Mouse (Mus musculus) left cerebral cortex, adult 18-20 months (tissue): ENCODE measurements around the gene Gm45799. TPM values are rescaled to one million over a fixed set of nuclear protein-coding genes. Genes with fewer than 3 reads are reported as not detected.

Experiments
- DNase-seq, 2 experiments: peaks; one replicate each; pipeline ENCODE4 v3.0.0; 2021 to 2022; ENCODE audit warnings: low spot score in 2 of 2, mixed read lengths in 1 of 2
- long read RNA-seq, 2 experiments: library from polyadenylated mRNA; stranded (forward); transcript quantifications; one replicate each; pipeline ENCODE4 v2.0.0; 2021
- total RNA-seq, 2 experiments: library from RNA; stranded (reverse); gene quantifications; 2 replicates each; pipeline ENCODE4 v1.2.3; 2021

Gene Gm45799
- 10 to 100 TPM in 1 of 2 experiments, 1 to 10 TPM in 1; 8.6 to 11.5 TPM for total RNA-seq
- long read RNA-seq, experiment 1, partial matches to known transcripts = 0 of 12 reads
- long read RNA-seq, experiment 1, other reads (novel, unspliced or antisense) = 12 of 12 reads
- long read RNA-seq, experiment 2, partial matches to known transcripts = 0 of 5 reads
- long read RNA-seq, experiment 2, other reads (novel, unspliced or antisense) = 5 of 5 reads

DNA sequence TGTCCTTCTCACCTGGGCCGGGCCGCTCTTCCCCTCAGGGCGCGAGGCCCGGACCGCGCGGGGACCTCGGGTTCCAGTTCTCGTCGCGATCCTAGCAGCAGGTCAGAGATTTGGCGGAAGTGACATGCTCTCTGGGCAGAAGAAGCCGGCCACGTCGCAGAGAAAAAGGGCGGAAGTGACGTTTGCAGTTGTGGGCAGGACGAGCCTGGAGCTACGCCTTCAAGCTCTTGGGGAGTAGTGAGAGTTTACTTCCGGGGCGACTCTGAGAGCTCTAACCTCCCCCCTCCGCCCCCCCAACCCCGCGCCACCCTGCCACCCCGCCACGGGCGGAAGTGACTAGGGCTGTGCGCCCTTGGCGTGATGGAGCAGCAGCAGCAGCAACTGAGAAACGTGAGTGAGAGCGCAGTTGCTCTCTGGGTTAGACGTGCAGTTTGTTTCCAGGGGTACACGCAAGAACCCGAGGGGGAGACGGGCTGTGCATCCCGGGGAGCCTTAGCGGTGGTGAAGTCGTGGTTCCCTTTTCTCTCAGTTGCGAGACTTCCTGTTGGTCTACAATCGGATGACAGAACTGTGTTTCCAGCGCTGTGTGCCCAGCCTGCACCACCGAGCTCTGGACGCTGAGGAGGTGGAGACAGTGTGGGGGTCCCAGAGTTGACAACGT, at the start of gene Gm45799, which contains the start of gene Arfip2:
Gm45799 (plus strand) TSS at position 320 of the 661 bp plus-strand sequence.
Arfip2 (minus strand) TSS at position 184 of the 661 bp plus-strand sequence.
- peak; percentile 97 to 98 for DNase-seq

DNA sequence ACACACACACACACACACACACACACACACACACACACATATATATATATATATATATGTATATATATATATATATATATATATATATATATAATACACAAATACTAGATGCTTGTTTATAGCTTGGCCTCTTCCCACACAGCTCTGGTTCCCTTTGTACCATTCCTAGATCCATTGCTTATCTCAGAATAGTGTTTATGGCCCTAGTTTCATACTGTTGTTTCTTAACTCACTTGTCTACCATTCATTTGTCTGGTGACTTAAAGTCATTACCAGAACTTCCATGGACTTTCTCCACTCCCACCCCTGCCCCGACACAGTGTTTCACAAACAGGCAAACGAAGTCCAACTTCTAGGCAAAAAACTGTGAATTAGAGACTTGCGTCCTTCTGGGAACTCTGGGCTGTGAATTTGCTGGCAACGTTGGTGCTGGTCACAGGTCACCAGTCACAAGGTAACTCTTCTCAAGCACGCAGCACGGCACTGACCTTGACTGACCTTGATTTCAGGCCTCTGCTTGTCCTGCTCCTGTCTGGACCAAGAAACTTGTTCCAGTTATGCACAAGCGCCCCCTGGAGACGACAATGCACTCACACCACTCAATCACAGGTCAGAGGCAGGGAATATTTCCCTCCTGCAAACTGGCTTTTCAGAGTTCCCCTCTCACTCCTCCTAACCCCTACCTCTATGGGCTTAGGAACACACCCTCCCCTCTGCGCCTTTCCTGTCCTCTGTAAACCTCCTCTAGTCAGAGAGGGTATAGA, 37.3 kb upstream of the Gm45799 start:
- peak; percentile 65 to 80 for DNase-seq

DNA sequence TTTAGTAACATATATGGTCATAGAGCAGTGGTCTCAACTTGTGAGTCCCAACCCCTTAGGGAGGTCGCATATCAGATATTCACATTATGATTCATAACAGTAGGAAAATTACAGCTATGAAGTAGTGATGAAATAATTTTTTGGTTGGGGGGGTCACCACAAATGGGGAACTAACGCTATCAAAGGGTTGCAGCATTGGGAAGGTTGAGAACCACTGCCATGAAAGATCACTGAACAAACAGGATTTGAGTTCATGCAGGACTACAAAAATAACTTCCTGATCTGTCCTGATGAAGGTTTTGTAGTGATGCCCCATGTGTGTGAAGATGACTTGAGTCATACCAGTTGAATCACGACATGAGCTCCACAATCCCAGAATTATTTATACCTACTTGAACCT, 31.9 kb upstream of the Gm45799 start:
- DNase-seq = no peak

DNA sequence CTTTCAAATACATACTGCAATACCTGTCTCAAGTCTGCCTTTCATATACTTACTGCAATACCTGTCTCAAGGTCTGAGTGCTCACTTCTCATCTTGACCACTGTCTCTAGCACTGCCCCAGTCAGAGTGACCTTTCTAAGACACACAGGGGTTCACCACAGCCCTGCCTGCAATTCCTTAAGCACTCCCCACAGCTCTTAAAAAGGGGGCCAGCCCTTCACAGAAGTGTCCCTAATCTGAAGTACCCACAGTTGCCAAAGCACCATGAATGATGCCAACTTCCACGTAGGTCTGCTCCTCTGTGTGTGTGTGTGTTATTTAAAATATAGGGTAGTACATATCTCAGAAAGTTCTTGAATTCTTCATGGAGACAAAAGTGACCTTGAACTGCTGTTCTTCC, 28.6 kb upstream of the Gm45799 start:
- no peak for DNase-seq

DNA sequence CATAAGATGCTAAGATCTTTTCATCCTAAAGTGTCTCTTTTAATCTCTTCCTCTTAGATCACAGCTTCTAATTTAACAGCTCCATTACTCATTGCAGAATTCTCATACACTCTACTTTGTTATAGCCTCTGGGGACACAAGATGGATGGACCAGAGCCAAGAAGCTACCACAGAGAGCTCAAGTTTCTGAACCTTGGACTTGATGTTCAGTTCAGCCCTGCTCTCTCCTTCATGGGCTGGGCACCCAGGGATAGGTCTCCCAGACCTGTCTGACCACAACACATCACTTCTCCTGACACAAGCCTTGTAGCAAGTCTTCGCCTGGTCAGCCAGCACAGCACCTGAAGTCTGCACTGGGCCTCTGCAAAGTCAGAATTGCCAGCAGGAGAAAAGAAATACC, 26.0 kb upstream of the Gm45799 start:
- no peak for DNase-seq

DNA sequence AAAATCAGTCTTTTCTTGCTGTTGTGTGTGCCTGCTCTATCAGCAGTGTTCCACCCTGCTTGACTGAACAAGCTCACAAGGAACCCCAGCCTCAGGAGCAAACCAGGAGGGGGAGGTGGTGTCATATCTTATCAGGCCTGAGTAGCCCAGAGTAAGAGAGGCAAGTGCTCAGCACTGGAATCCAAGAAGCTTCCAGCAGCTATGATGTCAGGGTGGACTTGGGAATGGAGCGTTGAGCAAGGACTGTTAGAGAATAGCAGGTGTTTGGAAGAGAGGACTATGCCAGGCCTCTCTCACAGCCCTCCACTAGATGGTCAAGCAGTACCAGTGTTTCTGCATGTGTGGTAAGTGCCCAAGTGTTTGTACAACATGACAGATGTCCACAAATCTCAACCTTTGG, 24.6 kb upstream of the Gm45799 start:
- DNase-seq = no peak

DNA sequence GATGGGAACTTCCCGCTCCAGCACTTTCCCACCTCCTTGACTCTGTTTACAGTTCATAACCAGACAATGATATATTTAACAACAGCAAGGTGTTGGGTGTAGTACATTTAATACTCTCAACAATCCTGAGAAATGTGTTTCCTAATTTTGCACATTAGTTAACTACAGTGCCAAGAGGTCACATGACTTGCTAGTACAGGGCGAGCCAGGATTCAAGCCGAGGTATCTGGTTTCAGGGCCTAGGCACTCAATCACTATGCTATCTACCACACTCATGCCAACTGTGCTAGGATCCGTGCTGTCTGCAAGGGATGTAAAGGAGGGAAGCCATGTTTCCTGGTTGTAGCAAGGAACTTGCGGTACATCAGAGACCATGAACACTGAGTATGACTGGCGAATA, 23.8 kb upstream of the Gm45799 start:
- DNase-seq = no peak

DNA sequence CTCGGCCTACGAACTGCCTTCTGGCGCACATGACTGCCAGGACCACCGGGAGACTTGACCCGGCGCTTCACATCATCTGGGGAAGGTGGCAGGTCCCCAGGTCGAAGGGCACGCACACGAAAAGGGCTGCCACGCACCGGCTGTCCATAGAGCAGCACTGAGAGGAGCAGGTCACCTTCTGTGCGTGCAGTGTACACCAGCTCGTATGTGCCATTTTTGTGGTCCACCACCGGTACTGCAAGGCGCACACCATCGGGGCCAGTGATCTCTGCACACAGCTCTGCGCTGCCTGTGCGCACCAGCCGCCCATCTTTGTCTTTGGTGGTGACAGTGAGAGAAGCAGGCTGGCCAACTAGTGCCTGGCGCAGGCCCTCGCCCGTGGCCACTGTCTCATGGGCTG, 22.5 kb upstream of the Gm45799 start:
- no peak for DNase-seq

DNA sequence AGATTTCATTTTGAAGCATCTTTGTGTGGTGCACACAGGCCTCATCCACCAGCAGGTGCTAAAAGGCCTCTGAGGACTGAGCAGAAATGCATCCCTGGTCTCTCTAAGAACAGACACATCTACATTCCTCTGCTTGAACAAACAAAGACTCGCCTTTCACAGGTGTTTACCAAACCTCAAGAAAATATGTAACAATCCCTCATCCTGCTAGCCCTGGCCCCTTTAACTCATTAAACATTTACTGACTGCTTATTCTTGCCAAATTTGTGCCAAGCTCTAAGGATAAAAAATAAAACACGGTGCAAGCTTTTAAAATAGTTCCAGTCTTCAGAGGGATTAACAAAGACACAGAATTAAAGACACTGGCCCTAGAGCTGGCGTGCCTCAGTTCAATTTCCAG, 20.7 kb upstream of the Gm45799 start:
- DNase-seq = no peak

DNA sequence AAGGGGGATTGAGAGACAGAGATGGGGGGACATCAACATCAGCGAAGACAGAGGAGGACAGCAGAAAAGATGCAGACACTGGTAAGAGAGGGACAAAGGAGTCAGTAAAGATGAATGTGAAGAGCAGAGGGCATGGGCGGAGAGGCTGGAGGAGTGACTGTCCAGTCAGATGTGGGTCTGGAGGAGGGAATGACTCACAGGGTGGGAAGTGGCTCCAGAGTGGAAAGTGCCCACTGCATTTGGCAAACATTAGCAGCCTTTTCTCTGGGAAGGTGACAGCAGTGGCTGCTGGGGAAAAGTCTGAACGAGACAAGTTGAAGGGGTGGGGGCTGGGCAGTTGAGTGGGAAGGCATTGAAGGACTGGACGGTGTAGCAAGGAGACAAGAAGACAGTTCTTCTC, 19.3 kb upstream of the Gm45799 start:
- peak; percentile 34 to 49 for DNase-seq

DNA sequence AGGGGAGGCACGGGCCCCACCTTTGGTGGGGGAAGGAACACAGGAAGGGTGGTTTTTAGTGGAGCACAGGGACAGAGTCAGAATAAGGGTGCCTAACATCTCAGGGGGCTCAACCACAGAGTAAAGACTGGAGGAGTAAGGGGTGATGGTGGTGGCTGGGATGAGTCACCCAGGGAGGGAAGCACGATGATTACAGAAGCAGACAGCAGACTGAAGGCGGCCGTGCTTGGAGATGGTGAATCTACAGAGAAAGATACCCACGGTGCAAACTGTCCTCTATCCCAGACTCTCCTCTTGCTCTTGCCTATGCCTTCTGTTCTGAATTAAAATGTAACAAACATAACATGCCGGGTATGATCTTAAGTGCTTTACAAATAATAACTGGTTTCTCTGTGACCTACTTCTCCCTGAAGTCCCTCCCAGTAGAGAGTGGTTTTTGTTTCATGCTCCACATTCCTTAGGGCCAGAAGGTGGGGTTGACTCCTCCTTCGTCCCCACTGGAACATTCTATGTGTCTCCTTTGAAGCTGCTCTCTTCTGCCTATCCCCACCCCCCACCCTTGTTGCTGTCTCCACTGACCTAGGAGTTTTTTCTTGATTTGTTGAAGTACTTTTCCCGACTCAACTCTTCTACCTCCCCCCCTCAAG, 18.6 kb upstream of the Gm45799 start:
- DNase-seq = peak in 1 of 2 experiments; percentile 50

DNA sequence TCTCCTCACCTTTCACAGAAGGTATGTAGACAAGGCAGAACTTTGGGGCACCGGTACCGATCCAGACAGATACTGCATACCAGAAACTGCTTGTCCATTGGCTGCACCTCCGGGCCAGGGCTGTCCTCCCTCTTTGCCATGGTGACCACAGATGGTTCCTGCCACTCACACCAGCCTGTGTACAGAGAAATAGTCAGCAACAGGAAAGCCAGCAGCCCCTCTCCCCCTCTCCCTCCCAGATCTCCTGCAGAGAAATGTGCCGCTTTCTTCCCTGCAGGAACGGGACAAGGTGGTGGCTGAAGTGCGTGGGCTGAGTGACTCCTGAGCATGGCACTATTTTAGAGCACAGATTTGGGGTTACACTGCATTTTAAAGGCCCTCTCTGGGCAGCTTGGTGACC, 15.0 kb upstream of the Gm45799 start:
- no peak for DNase-seq

DNA sequence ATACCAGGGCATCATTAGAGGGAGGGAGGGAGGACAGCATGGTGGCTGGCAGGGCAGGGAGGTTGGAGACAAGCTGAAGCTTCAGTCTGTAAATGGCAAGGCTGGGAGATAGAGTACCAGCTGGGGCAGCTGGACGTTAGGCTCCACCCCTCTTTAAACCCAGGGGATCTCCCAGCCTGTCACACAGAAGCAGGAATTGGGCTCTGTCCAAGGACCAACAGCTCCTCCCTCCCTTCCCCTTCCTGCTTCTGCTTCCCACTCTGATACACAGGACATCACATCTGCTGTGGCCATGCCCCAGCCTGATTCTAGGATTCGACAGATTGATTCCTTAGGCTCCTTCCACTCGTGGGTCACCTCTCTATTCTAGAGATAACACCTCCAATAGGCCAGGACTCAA, 11.7 kb upstream of the Gm45799 start:
- DNase-seq = no peak

DNA sequence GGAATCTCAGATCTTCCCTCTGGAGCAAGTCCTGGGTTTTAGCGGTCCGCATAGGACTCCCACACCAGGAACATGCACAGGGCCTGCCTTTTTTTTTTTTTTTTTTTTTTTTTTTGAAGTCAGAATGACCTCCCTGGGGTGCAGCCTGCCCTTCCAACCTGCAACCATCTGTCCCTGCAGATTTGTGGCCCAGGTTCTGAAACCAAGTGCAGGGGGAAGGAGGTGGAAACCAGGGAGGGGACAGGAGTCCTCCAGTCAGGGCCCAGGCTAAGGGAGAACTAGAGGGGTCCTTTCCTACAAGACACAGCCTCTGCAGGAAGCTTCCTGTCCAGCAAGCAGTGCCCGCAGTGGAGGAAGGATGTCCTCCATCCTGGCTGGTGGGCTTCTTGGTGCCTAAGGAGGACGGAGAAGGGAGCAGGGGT, 7.8 kb upstream of the Gm45799 start:
- DNase-seq = no peak

DNA sequence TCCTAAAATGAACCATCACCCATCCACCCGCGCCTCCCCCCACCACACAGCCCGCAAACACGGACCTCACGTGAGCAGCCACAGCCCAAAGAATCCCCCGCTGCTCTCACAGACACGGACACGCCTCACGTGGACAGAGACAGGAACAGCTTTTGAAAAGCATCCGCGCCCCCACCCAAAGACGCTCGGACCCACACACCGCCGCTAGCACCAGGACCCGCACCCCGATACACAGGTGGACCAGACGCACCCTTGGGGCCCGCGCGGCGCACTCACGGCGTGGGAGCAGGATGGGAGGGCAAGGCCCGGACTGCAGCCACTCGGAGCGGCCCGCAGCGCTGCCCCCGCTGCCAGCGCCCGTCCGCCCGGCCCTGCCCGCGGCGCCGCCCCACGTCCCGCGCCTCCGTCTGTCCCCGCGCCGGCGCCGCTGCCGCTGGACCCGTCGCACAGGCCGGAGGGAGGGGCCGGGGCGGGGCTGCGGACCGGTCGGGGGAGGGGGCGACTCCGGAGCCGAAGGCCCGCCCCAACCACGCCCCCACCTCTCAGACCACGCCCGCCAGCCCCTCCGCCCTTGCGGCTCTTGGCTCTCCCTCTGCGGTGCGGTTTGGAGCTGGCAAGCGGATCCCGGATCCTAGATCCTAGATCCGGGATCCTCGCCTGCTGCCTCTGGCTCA, 7.1 kb upstream of the Gm45799 start, which contains the start of gene Trim3:
Trim3 (minus strand) TSS at position 445 of the 674 bp plus-strand sequence.
- peak; percentile 87 to 93 for DNase-seq

DNA sequence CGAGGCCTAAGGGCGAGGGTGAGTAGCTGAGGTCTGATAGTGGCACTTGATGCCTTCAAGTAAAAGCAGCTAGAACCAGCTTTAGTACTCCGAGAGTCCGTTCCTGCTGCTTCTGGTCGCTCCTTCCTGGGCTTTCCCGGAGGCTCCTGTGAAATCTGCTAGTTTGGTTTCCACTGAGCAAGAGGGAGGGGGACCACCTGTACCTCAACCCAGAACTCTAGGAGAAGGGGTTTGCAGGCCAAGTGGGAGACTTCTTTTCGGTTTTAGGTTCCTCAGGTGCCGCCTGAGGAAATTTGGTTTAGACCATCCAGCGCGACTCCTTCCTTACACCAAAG, 6.6 kb upstream of the Gm45799 start:
- no peak for DNase-seq

DNA sequence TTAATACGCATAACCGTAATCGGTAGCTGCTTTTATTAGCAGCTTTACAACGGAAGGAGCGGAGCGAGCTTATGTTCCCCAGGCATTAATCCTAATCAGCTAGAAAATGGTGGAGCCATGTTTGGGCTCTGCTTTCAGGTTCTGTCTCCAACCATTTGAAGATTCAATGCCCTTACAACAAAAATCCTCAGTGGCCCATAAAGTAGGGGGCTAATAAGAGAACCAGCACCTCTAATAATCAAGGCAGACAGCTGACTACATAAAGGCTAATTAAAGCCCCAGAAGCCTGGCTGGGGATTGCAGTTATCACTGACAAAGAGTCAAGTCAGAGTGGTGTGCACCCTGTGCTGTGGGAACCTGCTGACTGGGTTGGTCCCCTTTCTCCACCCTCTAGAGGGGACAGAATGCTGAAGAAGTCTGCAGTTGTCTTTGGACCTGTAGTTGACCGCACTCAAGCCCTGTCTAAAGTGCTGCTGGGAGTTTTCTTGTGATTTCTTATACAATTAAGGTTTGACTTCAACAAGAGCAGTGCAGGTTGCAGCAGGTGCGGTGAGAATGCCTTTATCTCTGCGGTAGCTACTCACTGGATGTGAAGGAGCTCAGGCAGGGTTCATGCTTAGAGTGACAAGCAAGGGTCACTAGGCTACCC, 6.0 kb upstream of the Gm45799 start:
- DNase-seq = no peak

DNA sequence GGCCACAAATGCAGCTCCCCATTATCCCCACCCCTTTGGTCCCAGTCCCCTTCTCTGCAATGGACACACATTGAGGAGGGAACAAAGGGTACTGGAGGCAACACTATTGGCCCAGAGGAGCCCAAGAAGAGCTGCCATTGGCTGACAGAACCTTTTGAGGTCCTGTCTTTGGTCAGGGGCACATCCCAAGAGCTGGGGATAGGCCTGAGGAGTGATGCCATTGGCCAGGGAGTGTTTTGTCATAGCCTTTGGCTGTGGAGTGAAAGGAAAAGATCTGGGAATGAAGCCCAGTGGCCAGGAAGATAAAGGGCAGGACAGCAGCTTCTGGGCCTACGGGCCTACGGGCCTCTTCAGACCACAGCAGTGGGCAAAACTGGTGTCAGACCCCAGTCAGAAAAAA, 4.6 kb upstream of the Gm45799 start:
- DNase-seq = no peak

DNA sequence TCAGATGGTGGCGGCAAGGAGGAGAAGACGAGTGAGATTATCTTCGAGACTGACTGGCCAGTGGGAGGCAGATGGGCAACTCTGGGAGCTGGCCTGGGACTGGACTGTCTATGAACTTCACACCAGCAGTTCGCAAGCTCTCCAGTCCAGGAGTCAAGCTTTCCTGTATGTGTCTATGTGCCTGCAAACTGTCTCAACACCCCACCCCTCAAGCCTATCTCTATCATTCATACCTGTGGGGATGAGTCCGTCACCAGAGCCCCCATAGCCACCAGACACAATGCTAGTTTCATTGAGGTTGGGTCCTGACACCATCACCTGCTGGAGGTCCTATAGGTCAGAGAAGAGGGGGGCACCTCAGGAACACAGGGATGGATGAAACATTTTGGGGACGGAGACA, 1.6 kb upstream of the Gm45799 start:
- no peak for DNase-seq

DNA sequence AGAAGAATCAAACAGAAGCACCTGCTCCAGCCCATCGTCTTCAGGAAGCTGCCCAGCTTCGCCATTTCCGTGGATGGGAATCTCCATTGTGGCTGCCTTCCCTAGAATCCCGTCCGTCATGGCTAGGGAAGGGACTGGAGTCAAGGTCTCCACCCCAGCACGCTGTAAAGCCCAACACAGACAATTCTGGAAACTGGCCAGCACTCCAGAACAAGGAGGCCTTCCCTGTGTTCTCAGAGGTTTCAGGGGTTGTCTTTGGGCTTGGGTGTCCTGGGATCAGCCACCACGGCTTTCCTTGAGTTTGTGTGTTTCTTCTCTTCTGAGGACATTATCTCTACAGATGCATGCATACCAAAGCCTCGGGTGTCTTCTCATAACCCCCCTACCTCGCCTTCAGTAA, 1.0 kb upstream of the Gm45799 start:
- DNase-seq = no peak

DNA sequence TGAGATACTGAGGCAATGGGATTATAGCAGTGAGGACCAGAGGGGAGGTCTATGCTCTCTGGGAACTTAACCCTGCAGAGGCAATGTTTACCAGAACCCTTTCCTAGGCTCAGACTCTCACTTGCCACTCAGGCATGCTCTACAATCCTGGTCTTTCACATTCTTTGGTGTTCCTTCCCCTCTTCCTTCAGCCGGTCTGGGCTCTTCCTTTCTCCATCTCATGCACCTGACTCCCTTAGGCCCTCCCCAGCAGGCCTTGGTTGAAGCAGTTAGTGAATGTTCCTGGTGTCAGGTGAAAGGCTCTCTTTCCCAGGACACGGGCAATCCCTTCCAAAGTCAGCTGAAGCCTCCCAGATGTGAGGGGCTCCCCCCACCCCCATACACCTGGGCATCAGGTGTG, 596 bp upstream of the Gm45799 start, which contains the start of gene Timm10b:
Timm10b (plus strand) TSS at position 301 of the 400 bp plus-strand sequence.
- DNase-seq = no peak
